Mouse (Mus musculus) lung, postnatal 0 days (tissue): ENCODE measurements around the gene Slc6a3. TPM values are rescaled to one million over a fixed set of nuclear protein-coding genes. Genes with fewer than 3 reads are reported as not detected.

Experiments
- ATAC-seq: fragments of 200-750 bp; cut with Nextera tagmentation; 2 replicates; pipeline ENCODE4 v1.8.0; 2017; ENCODE audit warnings: moderate library complexity
- DNase-seq: peaks from one replicate; pipeline ENCODE4 v3.0.0-alpha.2; 2016; ENCODE audit warnings: low spot score
- H3K27ac ChIP-seq: fragments of 300-500 bp; sonication (generic); 2 replicates; pipeline ENCODE4 v1.5.1; 2014; ENCODE audit warnings: antibody characterized with exemption, mild to moderate bottlenecking, low read length, mixed read lengths
- H3K27me3 ChIP-seq: fragments of 300-500 bp; sonication (generic); replicated peaks from 2 replicates; pipeline ENCODE4 v1.6.1; 2014; ENCODE audit warnings: low read length, mixed read lengths; ENCODE audit not compliant: insufficient read depth
- H3K36me3 ChIP-seq: fragments of 300-500 bp; sonication (generic); 2 replicates; pipeline ENCODE4 v1.6.1; 2014; ENCODE audit warnings: low read length, mixed read lengths; ENCODE audit not compliant: insufficient read depth
- H3K4me1 ChIP-seq: fragments of 300-500 bp; sonication (generic); 2 replicates; pipeline ENCODE4 v1.6.1; 2014; ENCODE audit warnings: antibody characterized with exemption, low read depth, low read length, mixed read lengths; ENCODE audit not compliant: insufficient read depth
- H3K4me2 ChIP-seq: fragments of 300-500 bp; sonication (generic); replicated peaks from 2 replicates; pipeline ENCODE4 v1.6.1; 2014; ENCODE audit warnings: low read depth, mild to moderate bottlenecking, low read length, moderate library complexity, mixed read lengths
- H3K4me3 ChIP-seq: fragments of 300-500 bp; sonication (generic); 2 replicates; pipeline ENCODE4 v1.5.1; 2014; ENCODE audit warnings: low read depth, low read length
- H3K9ac ChIP-seq: fragments of 300-500 bp; sonication (generic); replicated peaks from 2 replicates; pipeline ENCODE4 v1.6.1; 2014; ENCODE audit warnings: low read depth, mild to moderate bottlenecking
- H3K9me3 ChIP-seq: fragments of 300-500 bp; sonication (generic); 2 replicates; pipeline ENCODE4 v1.6.1; 2016; ENCODE audit warnings: low read length, mixed read lengths
- CTCF ChIP-seq: IDR thresholded peaks from 2 replicates; pipeline ENCODE4 v1.5.1; 2016; ENCODE audit warnings: antibody characterized with exemption, mild to moderate bottlenecking
- EP300 ChIP-seq: IDR thresholded peaks from 2 replicates; pipeline ENCODE4 v1.6.1; 2016; ENCODE audit warnings: antibody characterized with exemption, mild to moderate bottlenecking, control low read depth
- WGBS: fragments of 180-500 bp; shearing (Covaris S2); extraction: QIAGEN DNeasy Blood & Tissue Kit; methylation state at CpG from one replicate; pipeline ENCODE4 v1.1.7; 2014; 5-methylcytosine and 5-hydroxymethylcytosine counted together
- polyA plus RNA-seq: library from polyadenylated mRNA; unstranded; fragments of >200 nt; fragmentation: Nextera tagmentation; extraction: Ambion mirVana; gene quantifications from 2 replicates; pipeline ENCODE4 v1.2.1, GENCODE M21; 2015

Gene Slc6a3
- polyA plus RNA-seq, 1 experiment from 2014 or later = 0.05 TPM

GRCm38 (mm10) chr13:73626745-73627549 lies 90.4 kb downstream of the Slc6a3 start, which contains the start of gene Tert:
Gene Tert (plus strand): TSS chr13:73626911.
- Histone ChIP-seq H3K9me3 (no peaks in the 10 kb centered on the region), H3K27me3 (no peaks in the 10 kb centered on the region), H3K27ac (no peak within 1 kb of the TSS), H3K4me3 (peak within 1 kb of the TSS; percentile 46), H3K9ac (peak within 1 kb of the TSS; percentile 26; the same call in 1 of the 2 replicates), H3K36me3 (no peaks in the 10 kb centered on the region), H3K4me1 (peaks cover 4% of the 10 kb centered on the region; the same call in 1 of the 2 replicates), H3K4me2 (peak within 1 kb of the TSS; percentile 83)
- 10% methylated on average over 47 of the region's 47 CpGs for WGBS
- TF ChIP-seq CTCF (peak; percentile 61), EP300 (no peak)
- DNase-seq = peak; percentile 64
- peak; percentile 85 for ATAC-seq

Other genes starting within 250 kb of the Slc6a3 start
- 99.6 and 103 TPM in 2 replicates for gene Mrpl36, start 208.2 kb upstream of the Slc6a3 start, polyA plus RNA-seq
- 270 and 333 TPM in 2 replicates for gene Ndufs6, start 208.2 kb upstream of the Slc6a3 start, polyA plus RNA-seq
- gene Lpcat1, start 69.5 kb upstream of the Slc6a3 start, polyA plus RNA-seq = 368 and 414 TPM in 2 replicates
- 100 and 103 TPM in 2 replicates for gene Clptm1l, start 67.3 kb downstream of the Slc6a3 start, polyA plus RNA-seq
- 0.43 and 0.94 TPM in 2 replicates for gene Tert, start 90.2 kb downstream of the Slc6a3 start, polyA plus RNA-seq
- not detected in 2 replicates for gene Slc6a18, start 141.3 kb downstream of the Slc6a3 start, polyA plus RNA-seq
- not detected in 2 replicates for gene Slc6a19, start 168.1 kb downstream of the Slc6a3 start, polyA plus RNA-seq
- gene Slc12a7, start 196.3 kb downstream of the Slc6a3 start, polyA plus RNA-seq = 10.4 and 10.5 TPM in 2 replicates